Mouse (Mus musculus): ENCODE data around the gene Polr1d.

Gene Polr1d

DNA sequence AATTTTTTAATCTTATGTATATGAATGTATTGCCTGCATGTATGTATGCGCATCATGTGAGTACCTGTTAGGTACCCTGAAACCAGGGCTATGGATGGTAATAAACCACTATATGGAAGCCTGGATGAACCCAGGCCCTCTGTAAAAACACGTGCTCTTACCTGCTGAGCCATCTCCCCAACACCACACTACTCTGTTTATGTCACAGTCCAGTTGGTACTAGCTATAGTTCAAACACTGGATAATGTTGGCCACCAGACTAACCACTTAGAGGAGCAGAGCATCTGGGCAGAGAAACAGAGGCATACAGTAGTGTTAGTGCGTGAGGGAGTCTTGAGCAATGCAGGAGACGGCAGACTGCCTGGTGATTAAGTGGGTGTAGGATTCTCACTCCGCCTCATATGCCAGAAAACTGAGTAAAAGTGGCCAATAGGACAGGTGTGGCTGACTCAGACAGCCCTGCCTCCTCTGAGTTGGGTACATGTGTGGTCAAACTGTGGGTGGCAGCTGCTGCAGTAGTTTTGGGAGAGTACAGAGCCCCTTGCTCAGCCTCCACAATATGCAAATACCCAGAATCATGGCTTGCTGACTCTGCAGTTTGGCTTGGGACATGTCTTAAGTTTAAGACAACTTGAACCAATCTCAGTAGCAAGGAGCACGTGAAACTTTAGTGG lies 21.1 kb upstream of the Polr1d start:
- in situ Hi-C loops (cut with MboI; ENCODE audit: low sequenced_read_pairs) = no loop called here

DNA sequence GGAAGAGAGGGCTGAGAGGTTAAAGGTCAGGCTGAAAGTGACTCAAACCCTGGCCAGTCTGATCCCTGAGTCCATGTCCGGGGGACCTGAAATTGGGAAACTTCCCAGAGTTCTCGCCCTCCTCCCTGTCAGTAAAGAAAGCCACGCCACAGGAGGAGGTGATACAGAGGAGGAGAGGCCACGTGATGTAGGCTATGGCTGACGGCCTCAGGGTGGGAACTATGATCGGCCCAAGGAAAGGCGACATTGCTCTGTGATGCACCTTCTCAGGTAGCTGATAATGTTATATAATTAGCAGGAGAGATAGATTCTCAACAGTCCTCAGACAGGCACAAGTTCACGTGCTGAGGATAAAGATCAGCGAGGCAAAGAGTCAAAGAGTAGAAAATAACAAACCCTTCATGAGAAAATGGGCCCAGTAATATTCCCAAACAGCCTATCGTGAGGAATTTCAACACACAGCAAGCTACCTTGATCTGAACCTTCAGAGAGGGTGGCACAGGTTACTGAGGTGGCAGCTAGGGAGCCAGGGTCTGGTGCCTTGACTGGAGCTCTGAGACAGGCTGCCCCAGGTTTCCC lies 20.0 kb upstream of the Polr1d start:
- in situ Hi-C loops (cut with MboI; ENCODE audit: low sequenced_read_pairs) = no loop called here

DNA sequence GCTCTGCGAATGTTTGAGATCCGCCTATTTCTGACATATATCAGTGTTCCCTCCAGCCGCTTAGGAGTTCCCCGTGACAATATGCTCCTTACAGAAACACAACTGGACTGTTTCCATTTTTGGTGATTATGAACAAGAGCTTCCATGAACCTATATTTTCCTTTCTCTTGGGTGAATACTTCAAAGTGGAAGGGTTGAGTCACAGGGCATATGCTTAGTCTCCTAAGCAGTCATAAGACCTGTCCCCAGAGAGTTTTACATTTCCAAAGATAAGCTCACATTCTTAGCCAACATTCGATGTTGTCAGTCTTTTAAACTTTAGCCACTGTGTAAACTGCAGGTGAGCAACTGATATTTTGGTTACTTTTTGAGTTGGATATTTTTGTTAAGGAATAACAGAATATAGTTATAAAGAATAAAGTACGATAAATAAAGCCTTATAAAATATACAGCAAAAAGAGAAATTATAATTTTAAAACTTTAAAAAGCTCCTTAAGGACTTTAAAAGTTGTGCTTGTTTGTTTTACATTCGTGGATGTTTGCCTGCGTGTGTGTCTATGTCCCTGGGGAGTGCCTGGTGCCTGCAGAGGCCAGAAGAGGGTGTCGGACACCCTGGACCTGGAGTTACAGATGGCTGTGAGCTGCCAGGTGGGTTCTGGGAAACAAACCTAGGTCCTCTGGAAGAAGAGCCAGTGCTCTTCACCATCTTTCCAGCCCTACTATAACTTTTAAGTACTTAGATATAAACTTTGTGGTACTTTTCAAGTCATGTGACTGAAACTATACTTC lies 19.0 kb upstream of the Polr1d start:
- in situ Hi-C loops (cut with MboI; ENCODE audit: low sequenced_read_pairs) = no loop called here

DNA sequence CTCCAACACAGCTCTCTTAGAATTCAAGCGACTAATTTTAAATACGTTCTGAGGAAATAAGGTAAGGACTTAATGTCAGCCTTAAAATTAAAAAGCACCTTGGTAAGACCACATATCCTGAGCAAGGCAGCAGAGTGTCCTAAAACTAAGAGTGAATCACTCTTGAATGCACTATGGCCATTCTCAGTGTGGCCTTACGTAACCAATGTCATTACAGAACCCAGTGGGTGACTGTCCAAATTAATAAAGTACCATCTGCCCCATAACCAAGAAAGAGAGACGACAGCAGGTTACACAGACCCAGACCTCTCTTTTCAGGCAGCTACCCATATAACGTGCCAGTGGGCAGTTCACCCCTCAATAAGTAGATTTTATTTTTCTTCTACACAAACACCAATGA lies 18.2 kb upstream of the Polr1d start:
- in situ Hi-C loops (cut with MboI; ENCODE audit: low sequenced_read_pairs) = no loop called here

DNA sequence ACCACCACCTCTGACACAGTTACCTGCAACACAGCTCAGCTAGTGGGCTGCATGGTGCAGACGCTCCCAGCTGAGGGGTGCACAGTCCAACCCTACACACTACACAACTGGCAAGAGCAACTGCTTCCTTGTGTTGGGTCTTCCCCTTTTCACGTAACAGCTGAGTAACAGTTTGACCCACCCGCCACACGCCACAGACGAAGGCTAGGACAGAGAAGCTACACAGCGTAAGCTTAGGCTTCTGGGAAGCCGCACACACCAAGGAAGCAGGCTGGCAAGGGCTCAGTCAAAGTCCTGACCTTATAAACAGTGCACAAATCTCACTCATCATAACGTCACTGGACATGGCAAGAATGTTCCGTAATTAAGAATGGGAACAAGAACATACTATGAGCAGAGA lies 17.5 kb upstream of the Polr1d start:
- in situ Hi-C loops (cut with MboI; ENCODE audit: low sequenced_read_pairs) = no loop called here

DNA sequence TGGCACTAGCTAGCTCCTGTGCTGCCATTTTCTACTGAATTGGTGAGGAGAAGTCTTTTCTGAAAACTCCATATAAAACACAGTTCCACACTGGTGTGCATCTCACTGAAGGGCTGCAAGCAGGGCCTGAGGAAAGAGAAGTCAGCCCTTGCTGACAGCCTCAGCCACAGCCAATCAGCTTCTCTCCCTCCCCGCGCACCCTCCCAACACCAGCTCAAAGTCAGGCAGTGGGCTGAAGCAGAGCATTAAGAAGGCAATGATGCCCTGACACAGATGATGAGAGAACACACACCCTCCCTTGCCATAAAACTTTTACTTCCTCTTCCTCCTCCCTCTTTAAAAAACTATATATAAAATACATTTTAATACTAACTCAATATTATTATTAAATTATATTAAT lies 16.8 kb upstream of the Polr1d start:
- in situ Hi-C loops (cut with MboI; ENCODE audit: low sequenced_read_pairs) = no loop called here

DNA sequence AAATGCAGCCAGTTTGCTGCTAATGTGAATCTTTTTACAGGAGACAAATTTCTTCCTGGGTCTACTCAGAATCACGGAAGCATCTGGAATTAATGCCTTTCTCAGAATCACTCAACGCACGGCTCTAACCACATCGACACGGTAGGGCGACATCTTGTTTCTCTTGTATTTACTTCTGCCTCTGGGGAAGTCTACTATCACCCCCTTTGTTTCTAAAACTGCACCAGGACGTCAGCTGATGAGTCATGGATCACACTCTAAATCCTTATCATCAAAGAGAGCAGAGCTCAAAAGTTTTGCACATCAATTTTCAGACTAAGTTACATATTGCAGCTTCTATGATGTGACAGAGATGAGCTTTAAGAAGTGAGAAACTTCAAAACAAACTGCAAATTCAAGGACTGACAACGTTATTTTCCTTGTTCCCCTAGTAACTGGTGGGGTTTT lies 13.6 kb upstream of the Polr1d start:
- in situ Hi-C loops (cut with MboI; ENCODE audit: low sequenced_read_pairs) = no loop called here

DNA sequence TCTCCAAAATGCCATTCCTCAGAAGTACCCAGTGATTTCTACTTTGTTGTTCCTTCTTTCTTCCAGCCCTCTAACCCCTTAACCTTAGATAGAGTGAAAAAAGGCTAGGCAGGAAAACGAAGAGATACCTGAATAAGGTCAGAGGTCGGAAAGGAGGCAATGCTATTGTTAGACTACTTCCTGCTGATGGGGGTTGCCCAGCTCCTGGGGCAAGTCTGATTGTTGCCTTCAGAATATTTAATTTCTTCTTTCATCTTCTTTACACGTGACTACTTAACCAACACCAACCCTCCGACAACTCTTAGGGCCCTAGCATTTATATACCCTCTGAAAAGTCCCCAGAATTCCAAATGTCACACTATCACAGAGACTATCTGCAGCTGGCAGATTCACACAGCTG lies 10.7 kb upstream of the Polr1d start:
- in situ Hi-C loops (cut with MboI; ENCODE audit: low sequenced_read_pairs) = no loop called here

DNA sequence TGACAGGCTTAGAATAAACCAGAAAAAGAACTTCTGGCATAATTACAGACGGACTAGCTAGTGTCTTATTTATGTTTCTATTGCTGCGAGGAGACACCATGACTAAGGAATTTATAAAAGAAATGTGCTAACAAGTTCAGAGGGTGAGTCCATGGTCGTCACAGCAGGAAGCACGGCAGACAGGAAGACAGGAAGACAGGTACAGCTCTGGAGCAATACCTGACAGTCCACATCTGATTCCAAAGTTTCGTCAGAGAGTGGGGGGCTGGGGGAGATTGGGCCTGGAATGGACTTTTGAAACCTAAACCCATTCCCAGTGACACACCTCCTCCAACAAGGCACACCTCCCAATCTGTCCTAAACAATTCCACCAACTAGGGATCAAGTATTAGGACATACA lies 9.9 kb upstream of the Polr1d start:
- in situ Hi-C loops (cut with MboI; ENCODE audit: low sequenced_read_pairs) = no loop called here

DNA sequence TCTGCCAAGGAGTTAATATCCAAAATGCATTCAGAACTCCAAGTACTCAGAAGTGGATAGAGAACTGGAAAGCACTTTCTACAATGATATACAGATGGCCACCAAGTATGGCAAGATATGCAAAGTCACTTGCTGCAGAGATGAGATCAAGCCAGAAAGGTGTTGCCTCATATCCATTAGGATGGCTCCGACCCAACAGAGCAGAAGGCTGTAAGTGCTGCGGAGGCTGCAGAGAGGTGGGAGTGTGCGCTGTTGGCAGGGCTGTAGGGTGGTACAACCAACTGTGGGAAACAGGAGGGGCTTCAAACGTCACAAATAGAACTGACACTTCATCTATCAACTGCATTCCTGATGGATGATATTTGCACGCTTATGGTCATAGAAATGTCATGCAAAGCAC lies 8.0 kb upstream of the Polr1d start:
- in situ Hi-C loops (cut with MboI; ENCODE audit: low sequenced_read_pairs) = no loop called here

DNA sequence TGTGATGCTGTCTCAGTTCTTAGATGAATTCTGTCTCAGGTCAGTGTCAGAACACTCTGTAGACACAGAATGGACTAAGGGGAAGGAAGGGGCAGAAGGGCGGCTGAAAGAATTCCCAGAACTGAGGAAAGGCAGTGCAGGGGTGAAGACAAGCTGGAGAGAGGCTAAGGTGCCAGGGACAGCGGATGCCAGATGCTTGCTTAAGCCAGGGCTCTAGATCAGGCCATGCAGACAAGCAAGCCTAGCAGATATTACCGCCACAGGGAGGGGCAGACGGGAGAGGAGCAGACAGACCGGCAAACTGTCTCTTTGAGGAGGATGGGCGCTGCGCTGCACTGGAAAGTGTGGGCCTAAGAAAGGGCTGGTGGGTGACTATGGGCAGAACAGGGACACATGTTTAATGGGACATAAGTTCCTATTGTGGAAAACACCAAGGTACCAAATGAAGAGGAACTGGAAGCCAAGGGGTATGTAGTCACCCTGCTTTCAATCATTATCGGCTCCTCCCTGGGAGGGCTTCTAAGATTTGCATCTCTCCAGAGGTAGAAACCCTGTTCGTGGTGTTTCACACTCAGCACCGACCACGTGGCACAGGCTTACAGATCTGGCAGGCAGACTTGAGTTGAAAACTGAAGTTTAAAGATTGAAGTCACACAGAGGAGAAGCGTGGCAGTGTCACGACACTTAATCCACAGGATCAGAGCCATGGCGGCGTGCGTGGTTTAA lies 5.9 kb upstream of the Polr1d start:
- in situ Hi-C loops (cut with MboI; ENCODE audit: low sequenced_read_pairs) = no loop called here

DNA sequence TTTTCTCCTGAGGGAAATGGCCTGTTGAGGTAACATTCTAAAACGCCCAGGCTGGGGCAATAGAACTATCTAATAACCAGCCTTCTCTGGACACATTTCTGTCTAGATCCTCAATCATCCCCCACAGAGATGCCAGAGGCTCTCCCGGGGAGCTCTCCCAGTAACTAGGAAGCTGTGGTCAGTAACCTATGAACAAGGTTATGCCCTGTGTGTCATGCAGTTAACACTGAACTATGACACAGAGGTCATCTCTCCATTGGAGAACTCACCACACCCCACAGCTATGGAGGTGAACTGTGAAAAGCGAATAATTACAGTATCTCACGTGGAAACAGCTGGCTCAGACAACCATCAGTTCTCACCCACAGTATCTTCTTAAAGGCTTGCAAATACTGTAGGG lies 5.0 kb upstream of the Polr1d start:
- in situ Hi-C loops (cut with MboI; ENCODE audit: low sequenced_read_pairs) = no loop called here

DNA sequence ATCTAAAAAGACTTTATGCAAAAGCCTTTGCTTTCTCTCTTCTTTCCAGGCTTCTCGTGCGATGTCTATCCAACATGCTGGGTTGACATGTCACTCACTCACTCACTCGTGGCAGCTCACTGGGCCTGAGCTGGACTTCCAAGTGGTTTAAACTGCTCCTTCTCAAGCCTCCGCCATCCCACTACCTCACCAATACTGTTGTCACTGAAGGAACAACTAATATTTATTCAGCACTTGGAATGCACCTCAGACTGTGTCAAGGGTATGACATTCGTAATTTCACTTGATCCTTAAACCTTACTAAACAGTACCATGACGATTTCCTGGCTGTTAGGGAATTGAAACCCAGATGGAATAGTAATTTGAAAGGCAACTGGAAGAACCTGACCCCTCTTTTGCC lies 3.0 kb upstream of the Polr1d start:
- in situ Hi-C loops (cut with MboI; ENCODE audit: low sequenced_read_pairs) = no loop called here

DNA sequence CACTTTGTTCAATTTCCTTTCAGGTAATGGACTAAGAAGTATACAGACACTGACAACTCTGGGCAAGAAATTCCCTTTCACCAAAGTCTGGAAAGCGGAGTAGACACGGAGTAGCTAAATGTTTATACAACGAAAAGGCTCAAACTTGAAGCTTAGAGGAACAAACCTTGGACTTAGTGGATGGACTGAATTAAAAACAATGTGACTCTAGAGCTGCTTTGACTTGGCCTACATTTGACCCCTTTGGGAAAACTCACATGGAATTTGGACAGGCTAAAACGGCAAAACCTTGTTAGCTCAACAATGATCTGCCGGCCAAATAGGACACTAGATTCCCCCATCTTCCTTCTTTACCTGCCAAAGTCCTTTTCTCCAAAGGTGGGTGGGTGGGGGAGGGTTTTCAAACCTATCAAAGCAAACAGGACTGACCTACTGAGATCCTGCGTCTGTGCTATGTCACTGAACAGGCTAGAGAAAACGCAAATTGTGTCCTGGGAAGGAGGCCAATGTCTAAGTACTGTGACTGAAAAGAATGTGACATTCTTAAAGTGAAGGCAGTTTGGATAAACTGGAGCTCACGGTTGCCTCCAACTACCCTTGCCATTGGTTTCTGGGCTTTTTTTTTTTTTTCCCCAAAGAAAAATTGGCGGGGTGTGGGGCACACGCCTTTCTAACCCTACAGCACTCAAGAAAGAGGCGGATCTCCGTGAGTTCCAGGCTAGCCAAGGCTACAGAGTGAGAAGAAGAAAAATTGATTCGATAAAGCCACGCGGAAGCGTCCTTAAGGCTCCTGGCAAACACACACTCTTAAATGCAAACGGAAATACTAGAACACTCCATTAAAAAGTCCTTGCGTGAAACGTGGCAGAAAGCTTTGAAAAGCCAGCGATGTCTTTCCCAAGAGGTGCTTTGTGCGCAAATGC lies 1.5 kb upstream of the Polr1d start:
- in situ Hi-C loops (cut with MboI; ENCODE audit: low sequenced_read_pairs) = no loop called here

DNA sequence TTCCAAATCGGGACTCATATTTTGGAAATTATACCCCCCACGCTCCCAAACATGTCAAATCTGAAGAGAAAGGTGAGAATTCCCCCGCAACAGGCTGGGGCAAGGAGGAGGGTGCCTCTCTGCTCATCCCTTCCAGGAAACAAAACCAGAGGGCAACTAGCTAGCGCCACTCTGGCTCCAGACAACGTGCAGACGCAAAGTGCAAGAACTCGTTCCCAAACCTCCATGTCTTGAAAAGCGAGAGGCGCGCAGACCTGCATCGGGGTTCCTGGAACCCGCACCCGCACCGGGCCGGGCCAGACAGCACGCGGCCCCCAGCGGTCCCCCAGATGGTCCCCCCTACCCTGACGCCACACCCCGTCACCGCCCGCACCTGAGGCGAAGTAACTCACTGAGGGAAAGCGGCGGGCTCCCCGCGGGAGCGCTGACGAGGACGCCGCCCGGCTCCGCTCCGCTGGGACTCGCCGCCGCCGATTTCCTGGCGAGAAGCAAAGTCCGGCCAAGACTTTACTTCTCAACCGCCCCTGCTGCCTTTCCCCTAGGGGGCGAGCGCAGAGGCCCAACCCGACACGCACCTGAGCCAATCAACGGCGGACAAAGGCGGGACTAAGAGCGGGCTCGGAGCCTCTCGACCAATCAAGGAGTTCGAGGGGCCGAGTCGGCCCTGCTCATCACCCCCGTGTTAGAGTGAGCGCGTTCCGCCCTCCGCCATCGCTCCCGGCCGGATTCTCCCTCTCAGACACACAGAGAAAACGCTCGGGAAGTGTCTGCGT lies 638 bp upstream of the Polr1d start, which contains the start of gene Lnx2:
Lnx2 (minus strand) TSS at position 561 of the 773 bp plus-strand sequence.
- in situ Hi-C loops (cut with MboI; ENCODE audit: low sequenced_read_pairs) = no loop called here

DNA sequence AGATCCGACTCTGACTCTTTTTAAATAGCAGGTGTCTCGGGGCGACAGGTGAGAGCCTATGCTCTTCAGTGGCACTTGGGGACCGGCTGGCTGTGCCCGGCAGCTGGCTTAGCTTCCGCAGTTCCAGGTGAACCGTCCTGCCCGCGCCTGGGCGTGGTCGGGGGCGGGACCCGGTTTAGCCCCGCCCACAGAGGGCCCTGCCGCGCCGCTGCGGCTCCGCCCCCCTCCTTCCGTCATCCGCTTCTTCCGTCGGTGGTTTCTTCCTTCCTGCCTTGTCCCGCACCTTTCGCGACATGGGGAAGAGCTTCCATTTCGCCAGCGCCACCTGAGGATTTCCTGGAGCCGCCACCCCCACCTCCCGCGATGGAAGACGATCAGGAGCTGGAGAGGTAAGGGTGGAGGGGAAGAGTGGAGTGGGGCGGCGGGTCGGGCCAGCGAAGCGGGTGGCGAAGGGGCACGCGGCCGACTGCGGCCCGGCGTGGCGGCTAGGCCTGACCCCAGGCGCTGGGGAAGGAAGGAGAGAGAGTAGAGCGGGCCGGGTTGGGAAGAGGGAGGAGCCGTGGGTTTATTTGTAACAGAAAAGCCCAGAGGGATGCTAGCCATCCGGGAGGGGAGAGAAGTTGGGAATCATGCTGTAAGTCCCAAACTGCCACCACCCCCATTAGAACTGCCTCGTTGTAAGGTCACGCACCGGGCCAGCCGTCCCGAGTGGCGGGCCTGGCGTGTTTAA lies 620 bp downstream of the Polr1d start:
- in situ Hi-C loops (cut with MboI; ENCODE audit: low sequenced_read_pairs) = no loop called here

DNA sequence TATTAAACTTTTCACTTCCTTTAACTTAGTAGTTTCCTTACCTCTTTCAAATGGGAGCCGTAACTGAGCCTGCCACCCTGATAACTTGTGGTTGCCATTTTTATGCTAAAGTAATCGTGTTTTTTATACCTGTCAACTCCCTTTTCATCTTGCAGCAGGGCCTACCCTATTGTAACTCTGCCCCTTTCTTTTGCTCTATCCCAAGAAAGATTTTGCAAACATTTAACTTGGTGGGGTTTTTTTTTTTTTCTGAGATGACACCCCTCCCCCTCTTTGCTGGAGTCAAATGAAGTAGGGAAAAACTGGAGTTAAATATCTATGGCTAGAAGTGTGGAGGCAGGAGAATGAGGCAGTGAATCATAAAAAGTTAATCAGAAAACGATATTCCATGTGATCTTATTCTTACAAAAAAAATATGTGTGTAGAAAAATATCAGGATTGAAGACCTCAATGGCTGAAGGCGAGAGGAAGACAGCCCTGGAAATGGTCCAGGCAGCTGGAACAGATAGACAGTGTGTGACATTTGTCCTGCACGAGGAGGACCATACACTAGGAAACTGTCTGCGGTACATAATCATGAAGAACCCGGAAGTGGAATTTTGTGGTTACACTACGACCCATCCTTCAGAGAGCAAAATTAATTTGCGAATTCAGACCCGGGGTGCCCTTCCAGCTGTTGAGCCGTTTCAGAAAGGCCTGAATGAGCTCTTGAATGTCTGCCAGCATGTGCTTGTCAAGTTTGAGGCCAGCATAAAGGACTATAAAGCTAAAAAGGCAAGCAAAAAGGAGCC lies 1.5 kb downstream of the Polr1d start:
- in situ Hi-C loops (cut with MboI; ENCODE audit: low sequenced_read_pairs) = no loop called here

DNA sequence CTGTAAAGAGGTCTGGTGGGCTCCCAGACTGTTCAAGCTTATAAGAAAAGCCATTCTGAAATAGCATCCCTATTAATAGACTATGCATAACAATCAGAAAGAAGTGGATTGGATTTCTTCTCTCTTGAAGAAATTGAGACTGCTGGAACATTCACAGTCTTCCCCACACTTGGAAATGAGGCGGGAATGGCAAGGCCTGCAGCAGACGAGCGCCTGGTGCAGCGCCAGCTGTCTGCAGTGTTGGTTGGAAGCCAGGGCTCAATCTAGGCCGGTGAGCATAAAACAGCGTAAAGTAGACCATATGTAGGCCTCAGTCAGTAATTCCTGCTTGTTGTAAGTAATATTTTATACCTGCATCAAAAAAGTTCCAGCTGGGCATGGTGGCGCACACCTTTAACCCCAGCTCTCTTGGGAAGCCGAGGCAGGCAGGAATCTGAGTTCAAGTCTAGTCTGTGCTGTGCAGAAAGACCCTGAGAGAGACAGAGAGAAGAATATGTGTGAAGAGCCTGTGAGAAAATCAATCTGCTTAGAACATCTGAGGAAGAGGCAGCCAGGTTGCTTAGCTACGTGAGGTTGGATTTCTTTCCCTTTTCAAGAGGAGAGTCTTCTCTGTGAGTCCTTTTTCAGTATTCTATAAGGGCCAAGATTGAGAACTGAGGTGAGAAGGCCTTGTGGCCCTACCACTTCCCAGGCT lies 8.5 kb downstream of the Polr1d start:
- in situ Hi-C loops (cut with MboI; ENCODE audit: low sequenced_read_pairs) = no loop called here

All from CH12F3 (cell line).